22 mouse cellular contexts compared by ENCODE assay signal in the genomic region with DNA sequence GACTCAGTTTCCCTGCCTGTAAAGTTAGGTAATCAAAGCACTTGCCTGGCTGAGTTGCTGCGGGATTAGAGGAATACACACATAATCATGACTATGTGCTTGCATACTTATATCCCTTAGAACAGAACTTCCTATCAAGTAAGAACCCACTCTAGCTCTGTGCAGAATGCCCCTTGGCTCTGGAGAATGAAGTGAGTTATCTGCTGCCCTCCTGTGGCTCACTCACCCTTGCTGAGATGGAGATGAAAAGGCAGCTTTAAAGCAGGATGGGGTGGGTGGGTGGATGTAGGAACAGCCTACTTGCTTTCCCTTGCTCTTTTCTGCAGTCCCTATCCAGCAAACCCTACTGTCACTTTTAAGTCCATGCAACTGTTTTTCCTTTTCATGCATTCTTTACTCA. TPM values are rescaled to one million over a fixed set of nuclear protein-coding genes. Genes with fewer than 3 reads are reported as not detected.
A peak's percentile ranks its signal among the peaks of the same experiment; 100 is the strongest.
DNase-seq lines count a peak whose midpoint lies in the region; ATAC-seq and TF ChIP-seq lines count a peak whose summit lies in the region.
"Had no signal": no experiment of that assay in that cellular context is flagged by ENCODE, and none has a peak within 500 bp of the region (broad histone marks: within the 10 kb centered on the region; RNA-seq: fewer than 3 reads in every experiment).

No protein-coding gene starts in this region.

- H3K9me3 ChIP-seq in stomach, postnatal 0 days (ENCODE audit: control insufficient read depth, low read length), result no peaks in the 10 kb centered on the region
- H3K9me3 ChIP-seq: embryonic facial prominence, embryonic 10.5 days; limb, embryonic 15.5 days; megakaryocyte, embryonic 14.5 days; neural tube, embryonic 15.5 days had no signal

- no peak overlapping the region for H3K27ac ChIP-seq in stomach, postnatal 0 days (replicated peaks)
- H3K27ac ChIP-seq: embryonic facial prominence, embryonic 10.5 days; limb, embryonic 15.5 days; neural tube, embryonic 15.5 days had no signal

- H3K36me3 ChIP-seq in stomach, postnatal 0 days (ENCODE audit: control insufficient read depth, insufficient read depth, low read length), result peaks cover 32% of the 10 kb centered on the region

- no peak for DNase-seq in frontal cortex, postnatal 25 days (ENCODE audit: low spot score in 2 of 2)
- peak; percentile 19 to 33 for DNase-seq in layer of hippocampus, postnatal 10 days (ENCODE audit: low spot score in 2 of 2)
- DNase-seq in layer of hippocampus, adult 11-12 months (ENCODE audit: low spot score), result no peak
- DNase-seq in right cerebral cortex, adult 2 months (ENCODE audit: low spot score in 2 of 2), result peak; percentile 13 to 23
- DNase-seq in right cerebral cortex, postnatal 25 days, result no peak
- DNase-seq in stomach, postnatal 0 days (ENCODE audit: low spot score), result no peak
- no peak for DNase-seq in cerebellum, adult 18-20 months
- DNase-seq: adrenal gland, adult 8-10 months; cerebellum, postnatal 25 days; gastrocnemius, postnatal 25 days; lung, adult 2 months; thymus, adult 18-20 months had no signal

- H3K27me3 ChIP-seq in stomach, postnatal 0 days (ENCODE audit: control insufficient read depth, insufficient read depth, low read length), result no peaks in the 10 kb centered on the region
- H3K27me3 ChIP-seq: limb, embryonic 15.5 days; megakaryocyte, embryonic 14.5 days; neural tube, embryonic 15.5 days had no signal

- no peak overlapping the region for H3K9ac ChIP-seq in stomach, postnatal 0 days (ENCODE audit: low read length)
- H3K9ac ChIP-seq: limb, embryonic 15.5 days; neural tube, embryonic 15.5 days had no signal

- ATAC-seq in frontal cortex, adult (ENCODE audit: low TSS enrichment), result peak; percentile 55; the same call in 1 of the 2 replicates
- ATAC-seq in stomach, postnatal 0 days (ENCODE audit: low FRiP score, low TSS enrichment), result no peak
- ATAC-seq: forebrain, embryonic 16.5 days had no signal

- peak; percentile 40 for TF ChIP-seq CTCF in stomach, postnatal 0 days (IDR thresholded peaks at IDR 0.05; ENCODE audit: low read depth)

- no peak overlapping the region for H3K4me2 ChIP-seq in stomach, postnatal 0 days (replicated peaks; ENCODE audit: low read depth)
- H3K4me2 ChIP-seq: heart, embryonic 11.5 days; limb, embryonic 15.5 days; neural tube, embryonic 15.5 days had no signal

- no peak overlapping the region for H3K4me3 ChIP-seq in stomach, postnatal 0 days (ENCODE audit: low read depth, low read length)
- H3K4me3 ChIP-seq: embryonic facial prominence, embryonic 10.5 days; erythroblast, embryonic 14.5 days; limb, embryonic 15.5 days; megakaryocyte, embryonic 14.5 days; neural tube, embryonic 15.5 days had no signal

- no peak for TF ChIP-seq EP300 in stomach, postnatal 0 days (optimal IDR thresholded peaks at IDR 0.05)

- 97% methylated on average over 1 of the region's 1 CpGs for WGBS in stomach, postnatal 0 days

- no peaks in the 10 kb centered on the region for H3K4me1 ChIP-seq in stomach, postnatal 0 days (replicated peaks; ENCODE audit: control insufficient read depth, insufficient read depth)
- H3K4me1 ChIP-seq: embryonic facial prominence, embryonic 10.5 days; limb, embryonic 15.5 days; neural tube, embryonic 15.5 days had no signal

RNA-seq across cellular contexts. Expression of gene Idh1, which starts 24.1 kb away (rescaled TPM):
- 100 to 1,000 TPM; 133 to 146 TPM for total RNA-seq in layer of hippocampus, postnatal 10 days (2021)
- 162 and 177 TPM in 2 replicates for polyA plus RNA-seq in stomach, postnatal 0 days (2015; fragmentation: Nextera tagmentation; extraction: Ambion mirVana)
- polyA plus RNA-seq: erythroblast, embryonic 14.5 days had no signal

RNA-seq across cellular contexts. Expression of gene Pikfyve, which starts 24.3 kb away (rescaled TPM):
- total RNA-seq in layer of hippocampus, postnatal 10 days (2021), result 10 to 100 TPM; 37.3 to 37.9 TPM
- polyA plus RNA-seq in stomach, postnatal 0 days (2015; fragmentation: Nextera tagmentation; extraction: Ambion mirVana), result 3.9 and 4.4 TPM in 2 replicates

RNA-seq across cellular contexts. Expression of gene D630023F18Rik, which starts 39.2 kb away (rescaled TPM):
- total RNA-seq in layer of hippocampus, postnatal 10 days (2021), result 10 to 100 TPM; 18.2 to 18.6 TPM
- 0.16 and 0.27 TPM in 2 replicates for polyA plus RNA-seq in stomach, postnatal 0 days (2015; fragmentation: Nextera tagmentation; extraction: Ambion mirVana)
- total RNA-seq: gastrocnemius, postnatal 25 days; heart, postnatal 25 days had no signal
- polyA plus RNA-seq: erythroblast, embryonic 14.5 days had no signal

RNA-seq across cellular contexts. Expression of gene Gm28845, which starts 42.9 kb away (rescaled TPM):
- total RNA-seq in layer of hippocampus, postnatal 10 days (2021), result 1 to 10 TPM in 1 of 2 experiments, not detected in 1; 2.2 TPM
- polyA plus RNA-seq in stomach, postnatal 0 days (2015; fragmentation: Nextera tagmentation; extraction: Ambion mirVana), result not detected in 2 replicates
- total RNA-seq: adrenal gland, adult 8-10 months; gastrocnemius, postnatal 25 days; heart, postnatal 25 days had no signal
- polyA plus RNA-seq: embryonic facial prominence, embryonic 10.5 days; erythroblast, embryonic 14.5 days; forebrain, embryonic 16.5 days; heart, embryonic 11.5 days; limb, embryonic 15.5 days; lung, adult 2 months; neural tube, embryonic 15.5 days had no signal

RNA-seq across cellular contexts. Expression of gene Cryga, which starts 59.0 kb away (rescaled TPM):
- 1 to 10 TPM in 1 of 2 experiments, under 1 TPM in 1; 0.78 to 1.7 TPM for total RNA-seq in layer of hippocampus, postnatal 10 days (2021)
- polyA plus RNA-seq in stomach, postnatal 0 days (2015; fragmentation: Nextera tagmentation; extraction: Ambion mirVana), result not detected in 2 replicates
- total RNA-seq: adrenal gland, adult 8-10 months; gastrocnemius, postnatal 25 days; heart, postnatal 25 days had no signal
- polyA plus RNA-seq: embryonic facial prominence, embryonic 10.5 days; erythroblast, embryonic 14.5 days; forebrain, embryonic 16.5 days; heart, embryonic 11.5 days; kidney, embryonic 16.5 days; limb, embryonic 15.5 days; lung, adult 2 months had no signal

Comparison
In these comparisons a context has a peak if more than half of its experiments do, and no peak if none do; other contexts are left out.
1. DNase-seq: peak in layer of hippocampus, postnatal 10 days (2 of 2) and right cerebral cortex, adult 2 months (2 of 2); none in frontal cortex, postnatal 25 days (0 of 2), layer of hippocampus, adult 11-12 months (single experiment), right cerebral cortex, postnatal 25 days (single experiment), stomach, postnatal 0 days (single experiment) and cerebellum, adult 18-20 months (0 of 2).